Mouse (Mus musculus) CD4-positive, CD25-positive, alpha-beta regulatory T cell, adult 2 months (primary cell): ENCODE measurements at regions not wholly inside any gene's neighbourhood (a gene's known extent, or its start where the extent isn't known, plus 50 kb on each side); places are given as distances from the start of the nearest gene placed in this dataset.

Experiments used
- DNase-seq: peaks from one replicate; pipeline ENCODE4 v3.0.0-alpha.2; 2012; ENCODE audit warnings: low read depth, low spot score

- DNase-seq, result no peak
Measured at GRCm38 (mm10) chr7:36095258-36096130, 292.7 kb upstream of the Zfp507 start.

- DNase-seq, result no peak
Measured at GRCm38 (mm10) chr7:36091132-36091531, 288.3 kb upstream of the Zfp507 start.

GRCm38 (mm10) chr7:36090291-36091123 is 287.7 kb upstream of the Zfp507 start:
- DNase-seq, result no peak

- no peak for DNase-seq
Measured at GRCm38 (mm10) chr7:36087598-36087997, 284.8 kb upstream of the Zfp507 start.

- DNase-seq, result no peak
Measured at GRCm38 (mm10) chr7:36078666-36079065, 275.9 kb upstream of the Zfp507 start.

GRCm38 (mm10) chr7:36078089-36078654 is 275.4 kb upstream of the Zfp507 start:
- no peak for DNase-seq

GRCm38 (mm10) chr7:36077271-36077670 is 274.5 kb upstream of the Zfp507 start:
- DNase-seq, result no peak

GRCm38 (mm10) chr7:36076021-36076441 is 273.2 kb upstream of the Zfp507 start:
- no peak for DNase-seq

- peak; percentile 37 for DNase-seq
Measured at GRCm38 (mm10) chr7:36071774-36072173, 269.0 kb upstream of the Zfp507 start.

GRCm38 (mm10) chr7:36066725-36067124 is 263.9 kb upstream of the Zfp507 start:
- DNase-seq, result no peak

- DNase-seq, result no peak
Measured at GRCm38 (mm10) chr7:36061679-36062078, 258.9 kb upstream of the Zfp507 start.

GRCm38 (mm10) chr7:36060426-36060825 is 257.6 kb upstream of the Zfp507 start:
- no peak for DNase-seq

GRCm38 (mm10) chr7:36046053-36046452 is 243.2 kb upstream of the Zfp507 start:
- DNase-seq, result no peak

- DNase-seq, result no peak
Measured at GRCm38 (mm10) chr7:36031881-36032280, 229.1 kb upstream of the Zfp507 start.

GRCm38 (mm10) chr7:36023015-36023414 is 220.2 kb upstream of the Zfp507 start:
- no peak for DNase-seq

- DNase-seq, result no peak
Measured at GRCm38 (mm10) chr7:36022489-36022888, 219.7 kb upstream of the Zfp507 start.

- no peak for DNase-seq
Measured at GRCm38 (mm10) chr7:36016926-36017753, 214.3 kb upstream of the Zfp507 start.

- no peak for DNase-seq
Measured at GRCm38 (mm10) chr7:35996609-35997008, 193.8 kb upstream of the Zfp507 start.

GRCm38 (mm10) chr7:35992511-35992910 is 189.7 kb upstream of the Zfp507 start:
- DNase-seq, result peak; percentile 27

- peak; percentile 63 for DNase-seq
Measured at GRCm38 (mm10) chr7:35991141-35991540, 188.3 kb upstream of the Zfp507 start.

- DNase-seq, result no peak
Measured at GRCm38 (mm10) chr7:35989456-35989855, 186.7 kb upstream of the Zfp507 start.
